11 mouse cellular contexts compared by ENCODE assay signal in genomic region chr9:75282179-75282578, GRCm38 (mm10). TPM values are rescaled to one million over a fixed set of nuclear protein-coding genes. Genes with fewer than 3 reads are reported as not detected.
"Had no signal": no experiment of that assay in that cellular context is flagged by ENCODE, and none has a peak within 500 bp of the region (broad histone marks: within the 10 kb centered on the region; RNA-seq: fewer than 3 reads in every experiment).

No protein-coding gene starts in this region.

- H3K9ac ChIP-seq: liver, embryonic 14.5 days; lung, embryonic 14.5 days; midbrain, embryonic 12.5 days; neural tube, embryonic 12.5 days; neural tube, embryonic 15.5 days had no signal

- H3K4me1 ChIP-seq: neural tube, embryonic 12.5 days; neural tube, embryonic 15.5 days had no signal

- H3K9me3 ChIP-seq: midbrain, embryonic 10.5 days; midbrain, embryonic 12.5 days; neural tube, embryonic 12.5 days; neural tube, embryonic 15.5 days had no signal

- DNase-seq: lung, adult 18-20 months; thymus, adult 18-20 months had no signal

- H3K27ac ChIP-seq: liver, embryonic 14.5 days; midbrain, embryonic 10.5 days; midbrain, embryonic 12.5 days; neural tube, embryonic 12.5 days; neural tube, embryonic 15.5 days had no signal

- H3K36me3 ChIP-seq: midbrain, embryonic 10.5 days; midbrain, embryonic 12.5 days; neural tube, embryonic 12.5 days; neural tube, embryonic 15.5 days had no signal

- H3K4me3 ChIP-seq: midbrain, embryonic 10.5 days; midbrain, embryonic 12.5 days; myocyte; neural tube, embryonic 12.5 days; neural tube, embryonic 15.5 days had no signal

- H3K4me2 ChIP-seq: lung, embryonic 14.5 days; midbrain, embryonic 12.5 days; neural tube, embryonic 12.5 days; neural tube, embryonic 15.5 days had no signal

- H3K27me3 ChIP-seq: neural tube, embryonic 12.5 days; neural tube, embryonic 15.5 days had no signal

- ATAC-seq: midbrain, embryonic 16.5 days had no signal

RNA-seq across cellular contexts. Expression of gene Myo5c, which starts 50.4 kb away (rescaled TPM):
- total RNA-seq: megakaryocyte-erythroid progenitor cell, adult 5-6 weeks had no signal
